Mouse (Mus musculus) T-helper 17 cell (primary cell): ENCODE data around the gene Olfr190.
"Not testable (repeated sequence)": the region's sequence is repeated elsewhere in the genome, so short reads cannot be mapped to it uniquely, and the experiment has no call there.

Source experiments
- in situ Hi-C, 2 experiments: fragments of 300-600 bp; cut with MboI, MseI; formaldehyde crosslinking; loops; 1 replicate in 1 of 2; 2 replicates in 1 of 2; pipeline ENCODE4 v1.15.1; 2025; ENCODE audit warnings: high pct_unique_total_duplicates in 2 of 2

The Olfr190 gene

GRCm38 (mm10) chr16:59077905-59078304 is at the start of gene Olfr190:
TSS of gene Olfr190 (minus strand) at chr16:59078005.
- in situ Hi-C loops = no loop called here

GRCm38 (mm10) chr16:59120969-59121368 is 43.2 kb upstream of the Olfr190 start, which contains the start of gene Olfr194:
TSS of gene Olfr194 (minus strand) at chr16:59121069.
- in situ Hi-C loops = no loop called here

- in situ Hi-C loops = no loop called here
Observed at GRCm38 (mm10) chr16:59111781-59112180, 34.0 kb upstream of the Olfr190 start, which contains the start of gene Olfr193. TSS of gene Olfr193 (minus strand) at chr16:59111881.

GRCm38 (mm10) chr16:59108522-59108921 is 30.7 kb upstream of the Olfr190 start:
- in situ Hi-C loops = not testable (repeated sequence)

GRCm38 (mm10) chr16:59105312-59105711 is 27.5 kb upstream of the Olfr190 start:
- in situ Hi-C loops = no loop called here

GRCm38 (mm10) chr16:59089722-59090121 is 11.9 kb upstream of the Olfr190 start, which contains the start of gene Olfr191:
TSS of gene Olfr191 (minus strand) at chr16:59089822.
- in situ Hi-C loops = not testable (repeated sequence)

GRCm38 (mm10) chr16:59081113-59081512 is 3.3 kb upstream of the Olfr190 start:
- in situ Hi-C loops = not testable (repeated sequence)

GRCm38 (mm10) chr16:59073520-59073919 is 4.3 kb downstream of the Olfr190 start:
- in situ Hi-C loops = no loop called here

GRCm38 (mm10) chr16:59071755-59072154 is 6.0 kb downstream of the Olfr190 start:
- in situ Hi-C loops = no loop called here

- in situ Hi-C loops = not testable (repeated sequence)
Observed at GRCm38 (mm10) chr16:59062411-59062810, 15.4 kb downstream of the Olfr190 start.

- in situ Hi-C loops = not testable (repeated sequence)
Observed at GRCm38 (mm10) chr16:59049286-59049685, 28.5 kb downstream of the Olfr190 start.

- in situ Hi-C loops = no loop called here
Observed at GRCm38 (mm10) chr16:59048860-59049259, 28.9 kb downstream of the Olfr190 start.

- in situ Hi-C loops = no loop called here
Observed at GRCm38 (mm10) chr16:59047579-59047978, 30.2 kb downstream of the Olfr190 start.

- in situ Hi-C loops = no loop called here
Observed at GRCm38 (mm10) chr16:59045835-59046234, 32.0 kb downstream of the Olfr190 start.

GRCm38 (mm10) chr16:59039710-59040109 is 38.1 kb downstream of the Olfr190 start, which contains the start of gene Olfr187:
TSS of gene Olfr187 (minus strand) at chr16:59039767.
- in situ Hi-C loops = no loop called here

- in situ Hi-C loops = no loop called here
Observed at GRCm38 (mm10) chr16:59030191-59030590, 47.6 kb downstream of the Olfr190 start, which contains the start of gene Olfr186. TSS of gene Olfr186 (minus strand) at chr16:59030291.
